Mouse (Mus musculus): ENCODE measurements around the gene Cdc6. TPM values are rescaled to one million over a fixed set of nuclear protein-coding genes. Genes with fewer than 3 reads are reported as not detected.
A peak's percentile ranks its signal among the peaks of the same experiment; 100 is the strongest.

Gene Cdc6
- total RNA-seq, 1 experiment from 2014 or later: 0.67 TPM

DNA sequence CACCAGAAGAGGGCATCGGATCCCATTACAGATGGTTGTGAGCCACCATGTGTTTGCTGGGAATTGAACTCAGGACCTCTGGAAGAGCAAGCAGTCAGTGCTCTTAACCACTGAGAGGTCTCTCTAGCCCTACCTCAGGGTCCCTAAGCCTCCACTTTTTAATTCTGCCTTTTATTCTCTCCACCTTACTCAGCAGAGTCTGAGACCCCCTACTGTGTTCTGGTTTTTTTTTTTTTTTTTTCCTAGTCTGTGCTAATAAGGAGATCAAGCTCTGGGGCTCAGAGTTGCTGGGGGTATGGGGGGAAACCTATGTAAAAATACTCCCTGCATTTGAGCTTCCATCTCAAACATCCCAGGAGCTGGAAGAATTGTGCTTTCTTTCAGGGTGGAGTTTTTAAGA, 44.5 kb downstream of the Cdc6 start:
- ATAC-seq (replicated peaks; ENCODE audit: insufficient number of reproducible peaks, low FRiP score, low TSS enrichment, poor library complexity, severe bottlenecking): no peak

DNA sequence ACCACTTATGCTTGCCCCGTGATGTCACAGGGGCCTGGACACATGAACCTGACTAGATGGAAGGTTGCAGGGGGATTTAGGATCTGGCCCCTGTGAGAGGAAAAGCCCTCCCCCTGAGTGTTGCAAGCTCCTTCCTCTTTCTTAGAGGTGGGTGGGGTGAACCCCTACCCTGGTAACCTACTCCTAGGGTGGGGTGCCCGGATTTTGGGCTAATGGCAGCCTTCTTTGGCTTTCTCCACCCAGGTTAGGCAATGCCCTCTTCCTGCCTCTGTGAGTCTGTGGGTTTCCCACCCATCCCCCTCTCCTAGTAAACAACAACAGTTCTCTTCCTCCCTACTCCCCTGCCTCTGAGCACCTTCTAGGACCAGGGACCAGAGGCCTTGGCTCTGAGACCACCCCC, 45.1 kb downstream of the Cdc6 start:
- peak; percentile 69 for ATAC-seq (replicated peaks; ENCODE audit: insufficient number of reproducible peaks, low FRiP score, low TSS enrichment, poor library complexity, severe bottlenecking)

DNA sequence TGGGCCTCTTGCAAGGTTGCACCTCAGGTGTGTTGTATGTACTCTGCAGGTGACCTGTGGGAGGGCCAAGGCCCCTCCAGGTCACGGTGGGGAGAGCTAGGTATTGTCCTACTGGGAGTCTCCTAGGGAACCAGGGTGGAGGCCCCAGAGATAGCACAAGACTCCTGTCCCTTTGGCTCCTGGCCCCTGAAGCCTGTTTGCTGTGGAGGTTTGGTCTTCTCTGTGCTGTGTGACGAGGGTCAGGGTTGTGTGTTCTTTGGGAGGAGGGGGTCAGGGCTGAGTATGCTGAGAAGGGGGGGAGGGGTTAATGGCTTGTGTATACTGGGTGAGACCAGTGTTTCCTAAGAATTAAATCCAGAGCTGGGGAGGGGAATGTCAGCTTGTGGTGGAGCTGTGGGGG, 45.8 kb downstream of the Cdc6 start:
- ATAC-seq (replicated peaks; ENCODE audit: insufficient number of reproducible peaks, low FRiP score, low TSS enrichment, poor library complexity, severe bottlenecking): no peak

DNA sequence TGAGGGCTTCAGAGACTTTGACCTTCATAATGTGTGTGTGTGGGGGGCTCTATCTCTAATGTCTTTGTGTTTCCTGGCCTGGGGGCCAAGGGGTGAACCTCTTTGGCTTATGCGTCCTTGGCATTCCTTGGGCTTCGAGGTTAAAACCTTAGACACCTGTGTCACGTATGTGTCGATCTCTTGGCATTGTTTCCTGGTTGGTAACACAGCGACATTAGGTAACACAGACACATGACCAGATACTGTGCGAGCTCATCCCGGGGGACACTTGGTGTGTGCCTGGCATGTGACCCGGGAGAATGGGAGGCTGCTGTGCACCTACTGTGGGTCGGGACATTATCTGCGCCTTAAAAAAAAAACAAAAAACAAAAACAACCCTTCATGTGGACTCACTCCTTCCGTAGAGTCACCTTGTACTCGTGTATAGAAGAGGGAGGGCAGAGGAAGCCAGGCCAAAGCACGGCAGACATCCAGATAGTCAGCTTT, 46.3 kb downstream of the Cdc6 start:
- no peak for ATAC-seq (replicated peaks; ENCODE audit: insufficient number of reproducible peaks, low FRiP score, low TSS enrichment, poor library complexity, severe bottlenecking)

DNA sequence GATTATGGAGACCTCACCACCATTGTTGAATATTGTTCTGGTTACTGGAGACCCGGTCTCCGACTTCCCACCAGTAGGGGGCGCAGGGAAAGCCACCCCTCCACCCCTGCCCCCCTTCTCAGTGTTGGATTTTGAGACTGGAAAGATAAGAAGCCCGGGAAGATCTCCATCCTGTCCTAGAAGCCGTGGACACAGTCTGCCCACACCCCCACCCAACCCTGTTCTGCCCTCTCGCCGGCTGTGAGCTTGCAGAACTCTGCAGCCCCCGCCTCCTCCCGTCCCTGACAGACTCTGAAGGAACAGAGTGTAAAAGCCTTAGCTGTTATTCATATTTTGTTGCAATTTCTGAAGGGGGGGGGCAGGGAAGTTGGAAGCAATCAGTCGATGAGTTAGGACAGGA, 46.8 kb downstream of the Cdc6 start:
- no peak for ATAC-seq (replicated peaks; ENCODE audit: insufficient number of reproducible peaks, low FRiP score, low TSS enrichment, poor library complexity, severe bottlenecking)

DNA sequence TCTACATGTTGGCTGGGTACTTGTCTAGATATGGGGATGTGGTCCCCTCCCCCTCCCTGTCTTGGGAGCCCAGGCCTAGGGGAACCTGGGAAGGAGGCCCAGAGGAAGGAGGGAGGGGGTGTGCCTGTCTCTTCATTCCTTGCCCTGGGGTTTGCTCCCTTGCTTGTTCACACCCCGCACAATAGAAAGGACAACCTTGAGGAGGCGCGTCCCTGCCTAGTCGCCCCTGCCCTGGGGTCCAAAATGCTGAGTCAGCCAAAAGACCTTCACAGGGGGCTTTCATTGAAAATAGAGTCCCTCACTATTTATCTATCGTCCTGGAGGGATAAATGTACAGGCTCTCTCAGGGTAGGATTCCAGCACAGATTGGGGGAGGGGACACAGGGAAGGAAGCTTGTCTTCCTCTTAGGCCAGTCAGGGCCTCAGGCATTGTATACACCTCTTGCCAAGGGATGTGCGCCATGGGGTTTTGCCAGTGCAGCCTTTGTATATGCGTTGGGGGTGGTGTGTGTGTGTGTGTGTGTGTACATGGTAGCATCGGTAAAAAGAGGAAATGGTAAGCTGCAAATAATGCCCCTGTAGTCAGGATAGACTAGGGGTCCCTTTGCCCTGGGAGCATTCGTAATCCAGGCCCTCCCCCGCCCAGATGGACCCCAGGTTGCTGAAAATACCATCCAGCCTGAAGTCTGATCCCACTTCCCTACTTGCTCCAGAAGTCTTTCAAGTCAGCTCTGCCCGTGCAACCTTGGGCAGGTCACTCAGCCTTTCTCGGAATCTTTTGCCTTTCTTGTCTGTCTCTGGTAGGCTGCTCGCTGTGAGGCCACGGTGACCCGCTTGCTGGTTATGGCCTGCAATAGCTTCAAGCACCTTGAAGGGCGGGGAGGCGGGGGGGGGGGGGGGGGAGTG, 47.5 kb downstream of the Cdc6 start:
- 0 out of 2 replicates have a peak, but pooled peaks have one; percentile 14 for ATAC-seq (replicated peaks; ENCODE audit: insufficient number of reproducible peaks, low FRiP score, low TSS enrichment, poor library complexity, severe bottlenecking)

DNA sequence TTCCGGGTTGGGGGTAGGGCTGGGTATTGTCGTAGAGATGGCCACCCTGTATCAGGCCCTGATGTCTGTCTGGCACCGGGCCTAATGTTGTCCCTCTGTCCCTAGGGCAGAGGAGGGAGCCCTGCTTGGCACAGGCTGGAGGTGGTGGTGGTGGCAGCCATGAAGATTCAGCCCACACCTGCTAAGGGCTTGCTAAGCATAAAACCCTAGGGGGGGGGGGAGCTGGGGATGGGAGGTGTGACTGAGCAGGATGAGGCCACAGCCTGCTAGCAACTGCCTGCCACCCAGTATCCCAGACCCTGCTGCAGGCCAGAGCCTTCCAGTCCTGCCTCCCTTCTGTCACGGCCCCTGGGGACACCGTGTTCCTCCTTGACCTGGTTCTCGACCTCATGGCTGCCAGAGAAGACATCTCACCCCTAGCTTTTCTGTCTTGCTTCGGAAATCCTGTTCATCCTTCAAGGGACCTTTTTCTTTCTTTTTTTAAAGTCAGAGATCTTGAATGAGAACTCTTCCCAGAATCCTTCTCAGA, 48.2 kb downstream of the Cdc6 start:
- no peak for ATAC-seq (replicated peaks; ENCODE audit: insufficient number of reproducible peaks, low FRiP score, low TSS enrichment, poor library complexity, severe bottlenecking)

DNA sequence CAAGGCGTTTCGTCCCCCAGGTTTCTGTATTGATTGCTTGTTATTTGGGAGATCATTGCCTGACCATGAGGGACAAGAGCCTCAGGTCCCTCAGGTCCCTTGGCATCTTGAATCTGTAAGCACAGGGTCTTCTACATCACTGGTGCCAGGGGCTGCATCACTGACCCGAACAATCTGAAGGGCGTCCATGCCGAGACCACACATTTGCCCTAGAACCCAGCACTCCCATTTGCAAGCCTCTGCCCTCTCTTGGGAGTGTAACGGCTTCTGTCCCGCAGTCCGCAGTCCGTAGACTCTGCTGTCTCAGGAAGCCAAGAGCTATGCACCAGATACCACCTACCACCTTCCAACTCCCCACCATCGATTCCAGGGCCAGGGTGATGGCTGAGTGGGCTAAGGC, 48.7 kb downstream of the Cdc6 start:
- ATAC-seq (replicated peaks; ENCODE audit: insufficient number of reproducible peaks, low FRiP score, low TSS enrichment, poor library complexity, severe bottlenecking): no peak

DNA sequence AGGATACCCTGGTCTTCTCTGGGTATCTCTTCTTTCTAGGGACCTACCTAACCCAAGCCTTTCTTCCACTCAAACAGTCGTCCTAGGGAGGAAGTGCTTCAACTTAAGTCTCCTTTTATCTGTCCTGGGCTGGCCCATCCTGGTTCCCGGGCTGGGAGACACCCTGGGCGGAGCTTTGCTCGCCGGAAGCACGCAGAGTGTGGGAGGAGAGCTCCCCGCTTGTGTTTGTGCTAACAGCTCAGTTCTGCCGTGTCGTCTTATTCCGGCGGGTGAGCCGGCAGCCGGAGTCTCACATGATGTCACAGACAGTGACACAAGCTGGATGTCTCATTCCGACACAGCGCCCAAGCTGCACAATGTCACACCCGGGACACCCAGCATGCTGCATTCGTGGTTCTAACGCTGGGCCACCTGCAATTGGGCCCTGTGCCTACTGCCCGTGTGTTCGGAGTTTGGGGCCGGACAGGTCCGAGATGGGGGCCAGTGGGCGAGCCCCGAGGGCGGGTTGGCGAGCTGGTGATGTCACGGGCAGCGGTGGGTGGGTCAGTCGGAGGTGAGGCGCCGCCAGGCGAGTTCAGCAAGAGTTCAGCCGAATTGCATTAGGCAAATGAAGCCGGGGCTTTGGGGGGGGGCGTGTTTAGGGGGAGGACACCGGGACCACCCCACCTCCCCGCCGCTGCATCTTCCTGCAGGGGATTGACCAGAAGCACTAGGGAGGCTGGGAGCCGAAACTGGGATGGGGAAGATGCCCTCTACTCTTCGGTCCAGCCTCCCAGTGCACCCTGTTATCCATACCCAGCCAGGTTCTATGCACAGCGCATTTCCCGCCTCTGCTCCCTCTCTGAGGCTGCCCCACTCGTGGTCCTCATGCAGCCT, 52.1 kb downstream of the Cdc6 start:
- peak; percentile 68 for ATAC-seq (replicated peaks; ENCODE audit: insufficient number of reproducible peaks, low FRiP score, low TSS enrichment, poor library complexity, severe bottlenecking)

DNA sequence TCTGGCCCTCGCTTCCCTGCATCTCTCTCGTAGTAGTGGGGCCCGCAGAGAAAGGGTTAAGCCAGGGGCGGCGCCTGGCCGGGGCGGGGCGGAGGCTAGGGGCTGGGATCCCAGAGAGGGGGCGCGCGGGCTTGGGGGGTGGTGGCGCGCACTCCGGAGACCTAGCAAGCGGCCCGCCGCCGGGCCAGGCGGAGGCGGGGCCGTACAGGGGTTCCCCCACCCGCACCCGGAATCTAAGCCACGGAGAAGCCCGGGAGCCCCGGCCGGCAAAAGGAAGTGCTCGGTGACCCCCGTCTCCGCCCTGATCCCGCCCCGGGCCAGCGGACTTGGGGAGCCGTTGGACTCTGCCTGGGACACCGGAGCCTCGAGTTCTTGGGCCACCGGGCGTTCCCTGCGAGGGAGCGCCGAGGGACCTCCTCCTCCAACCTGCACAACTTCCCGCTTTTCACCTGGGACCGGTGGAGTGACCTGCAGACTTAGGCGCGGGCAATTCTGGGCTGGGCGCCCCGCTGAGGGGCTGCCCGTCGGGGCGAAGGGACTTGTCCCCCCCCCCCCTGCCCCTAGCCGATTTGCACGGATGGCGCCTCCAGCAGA, 52.8 kb downstream of the Cdc6 start:
- ATAC-seq (replicated peaks; ENCODE audit: insufficient number of reproducible peaks, low FRiP score, low TSS enrichment, poor library complexity, severe bottlenecking): no peak

DNA sequence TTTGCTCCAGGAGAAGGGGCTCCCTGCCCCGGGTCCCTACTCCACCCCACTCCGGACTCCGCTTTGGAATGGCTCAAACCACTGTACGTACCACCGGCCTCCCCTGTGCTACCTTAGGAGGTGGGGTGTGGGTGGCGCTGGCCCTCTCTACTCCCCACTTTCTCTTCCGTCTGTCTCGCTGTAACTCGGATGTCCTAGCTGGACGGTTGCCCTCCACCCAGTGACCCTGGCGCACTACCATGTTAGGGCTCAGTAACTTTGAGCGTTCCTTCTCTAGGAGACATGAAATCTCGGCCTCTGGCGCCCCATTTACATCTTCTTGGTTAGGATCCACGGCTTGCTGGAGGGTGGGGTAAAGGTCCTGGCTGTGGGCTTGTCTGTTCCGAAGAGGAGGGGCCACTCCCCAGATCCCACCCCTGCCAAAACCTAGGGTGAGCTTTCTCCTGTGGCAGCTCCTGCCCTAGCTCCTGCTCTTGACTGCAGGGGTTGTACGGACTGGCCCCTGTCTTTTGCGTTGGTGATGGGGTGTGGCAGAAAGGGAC, 53.5 kb downstream of the Cdc6 start:
- ATAC-seq (replicated peaks; ENCODE audit: insufficient number of reproducible peaks, low FRiP score, low TSS enrichment, poor library complexity, severe bottlenecking): no peak

DNA sequence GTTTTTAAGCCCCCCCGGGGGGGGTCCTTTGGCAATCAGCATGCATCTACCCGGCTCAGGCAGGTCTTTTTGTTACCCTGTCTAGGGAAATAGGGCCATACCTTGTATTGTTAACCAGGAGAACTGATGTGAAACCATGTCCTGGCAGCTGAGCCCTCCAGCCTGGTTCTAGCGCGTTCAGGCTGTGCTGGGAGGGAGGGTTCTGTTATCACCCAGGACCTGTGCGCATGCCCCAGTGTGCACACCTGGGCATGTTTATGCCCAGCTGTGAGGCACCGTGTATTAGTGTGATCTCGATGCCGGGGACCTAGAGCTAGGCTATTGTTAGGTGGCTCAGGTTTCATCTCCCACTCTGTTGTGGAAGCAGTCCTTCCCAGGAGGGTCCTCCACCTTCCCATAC, 54.2 kb downstream of the Cdc6 start:
- no peak for ATAC-seq (replicated peaks; ENCODE audit: insufficient number of reproducible peaks, low FRiP score, low TSS enrichment, poor library complexity, severe bottlenecking)

DNA sequence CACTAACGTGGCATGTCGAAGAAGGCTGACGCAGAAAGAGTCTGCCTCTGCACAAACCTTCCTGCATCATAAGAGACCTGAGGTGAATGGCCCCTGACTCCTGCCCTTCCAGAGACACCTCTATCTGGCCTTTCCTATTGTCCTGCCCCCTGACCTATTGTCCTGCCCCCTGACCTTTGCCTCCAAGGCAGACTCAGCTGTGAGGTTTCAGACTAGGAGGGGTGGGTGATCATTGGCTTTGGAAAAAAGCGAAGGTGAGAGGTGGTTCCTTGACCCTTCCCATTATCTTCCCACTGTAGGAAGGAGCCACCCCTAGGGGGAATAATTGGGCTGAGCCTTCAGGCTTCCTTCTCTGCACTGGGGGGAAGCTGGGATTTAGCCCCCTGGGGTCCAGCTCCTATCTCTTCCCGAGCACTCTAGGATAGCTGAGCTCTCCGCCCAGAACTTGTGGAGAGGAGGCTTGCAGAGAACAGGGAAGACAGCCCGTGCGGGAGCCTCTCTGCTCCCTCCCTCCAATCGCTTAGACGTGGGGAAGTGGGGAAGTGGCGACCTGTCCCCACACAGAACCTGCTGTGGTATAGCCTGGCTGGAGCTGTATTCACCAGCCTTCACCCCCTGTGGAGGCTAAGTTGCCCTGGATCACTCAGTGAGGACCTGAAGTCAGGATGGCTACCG, 55.0 kb downstream of the Cdc6 start:
- ATAC-seq (replicated peaks; ENCODE audit: insufficient number of reproducible peaks, low FRiP score, low TSS enrichment, poor library complexity, severe bottlenecking): no peak

DNA sequence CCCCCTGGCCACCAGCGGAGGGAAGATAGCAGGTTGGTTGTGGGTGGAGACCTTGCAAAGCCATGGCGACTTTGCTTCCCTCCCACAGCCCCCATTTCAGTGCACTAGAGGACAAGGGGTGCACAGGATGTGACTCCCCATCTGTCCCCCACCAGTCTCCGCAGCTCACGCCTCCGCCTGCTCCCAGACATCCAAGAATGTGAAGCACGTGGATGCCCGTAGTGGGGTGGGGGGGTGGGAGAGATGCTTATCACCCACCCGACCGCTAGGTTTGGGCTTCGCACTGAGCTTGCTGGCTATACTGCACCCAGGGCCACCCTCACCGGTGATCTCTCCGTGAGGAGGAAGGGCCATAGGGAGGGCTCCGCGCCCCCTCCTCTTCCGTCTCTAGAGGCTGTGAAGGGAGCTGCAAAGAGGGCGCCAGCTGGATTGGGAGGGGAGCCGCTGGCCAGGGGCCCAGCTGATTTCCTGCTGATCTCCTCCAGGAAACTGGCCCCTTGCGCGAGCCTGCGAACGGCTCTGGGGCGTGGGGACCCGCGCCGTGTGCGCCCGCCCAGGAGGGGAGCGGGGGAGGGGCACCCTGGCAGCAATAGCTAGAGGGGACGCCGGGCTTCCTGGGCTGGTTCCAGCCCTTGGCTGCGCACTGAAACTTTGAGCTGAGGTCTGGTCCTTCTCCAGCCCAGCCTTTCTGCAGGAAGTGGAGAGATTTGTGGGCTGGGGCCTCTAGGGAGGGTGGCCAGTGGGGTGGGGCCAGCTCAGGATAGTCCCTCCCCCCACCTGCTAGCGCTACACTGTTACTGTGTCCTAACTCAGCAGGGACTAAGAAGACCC, 55.8 kb downstream of the Cdc6 start:
- peak; percentile 20 for ATAC-seq (replicated peaks; ENCODE audit: insufficient number of reproducible peaks, low FRiP score, low TSS enrichment, poor library complexity, severe bottlenecking)

DNA sequence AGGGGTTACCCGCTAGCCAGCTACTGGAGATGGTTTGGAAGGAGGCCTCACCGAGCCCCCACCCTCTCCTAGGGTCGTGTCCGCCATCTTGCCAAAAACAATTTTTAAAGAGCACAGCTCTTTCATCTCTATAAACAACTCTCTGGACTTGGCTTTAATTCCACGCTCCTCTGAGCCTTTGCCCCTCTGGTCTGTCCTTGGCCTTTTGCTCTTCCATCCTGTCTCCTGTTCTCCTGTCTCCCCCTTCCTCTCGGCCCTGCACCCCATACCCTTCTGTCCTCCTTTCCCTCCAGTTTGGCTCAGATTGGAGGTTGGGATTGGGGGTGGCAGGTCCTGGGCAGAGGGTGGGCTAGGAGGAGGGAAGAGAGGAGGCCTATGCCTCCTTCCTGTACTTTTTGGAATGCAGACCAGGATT, 56.6 kb downstream of the Cdc6 start:
- ATAC-seq (replicated peaks; ENCODE audit: insufficient number of reproducible peaks, low FRiP score, low TSS enrichment, poor library complexity, severe bottlenecking): no peak

DNA sequence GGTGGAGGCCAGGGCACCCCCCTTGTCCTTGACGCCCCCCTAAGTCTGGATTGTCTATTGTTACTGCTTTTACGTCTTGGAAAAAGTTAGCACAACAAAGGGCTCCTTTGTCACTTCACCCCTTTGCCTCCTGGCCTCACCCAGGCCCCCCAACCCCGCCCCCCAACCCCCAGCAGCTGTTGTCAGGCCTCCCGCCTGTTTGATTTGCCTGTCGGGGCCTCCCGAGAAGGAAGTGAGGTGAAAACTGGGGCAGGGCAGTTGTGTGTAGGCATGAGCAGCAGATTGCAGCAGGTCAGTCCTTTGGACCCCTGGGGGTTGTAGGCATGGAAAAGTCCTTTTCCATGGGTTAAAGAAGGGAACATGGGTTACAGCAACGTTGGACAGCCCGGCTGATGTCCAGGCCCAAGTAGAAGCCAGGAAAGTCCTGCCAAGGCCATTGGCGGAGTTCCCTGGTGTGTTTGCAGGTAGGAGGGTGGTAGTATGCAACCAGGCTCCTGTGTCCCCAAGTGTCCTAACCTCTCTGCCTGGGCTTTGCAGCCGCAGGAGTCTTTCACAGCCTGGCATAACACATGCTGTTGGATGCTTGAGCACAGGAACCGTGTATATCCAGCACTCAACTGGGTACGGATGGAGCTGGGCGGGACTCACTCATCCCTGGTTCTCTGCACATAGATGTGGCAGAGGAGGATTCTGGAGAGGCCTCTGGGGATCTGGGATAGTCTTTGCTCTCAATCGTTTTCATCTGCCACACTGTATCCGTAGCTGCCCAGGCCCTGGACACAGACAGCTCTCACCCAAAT, 57.2 kb downstream of the Cdc6 start:
- no peak for ATAC-seq (replicated peaks; ENCODE audit: insufficient number of reproducible peaks, low FRiP score, low TSS enrichment, poor library complexity, severe bottlenecking)

All from monocyte, adult 5-6 weeks (primary cell).